19 mouse cellular contexts compared by ENCODE assay signal in the genomic region with DNA sequence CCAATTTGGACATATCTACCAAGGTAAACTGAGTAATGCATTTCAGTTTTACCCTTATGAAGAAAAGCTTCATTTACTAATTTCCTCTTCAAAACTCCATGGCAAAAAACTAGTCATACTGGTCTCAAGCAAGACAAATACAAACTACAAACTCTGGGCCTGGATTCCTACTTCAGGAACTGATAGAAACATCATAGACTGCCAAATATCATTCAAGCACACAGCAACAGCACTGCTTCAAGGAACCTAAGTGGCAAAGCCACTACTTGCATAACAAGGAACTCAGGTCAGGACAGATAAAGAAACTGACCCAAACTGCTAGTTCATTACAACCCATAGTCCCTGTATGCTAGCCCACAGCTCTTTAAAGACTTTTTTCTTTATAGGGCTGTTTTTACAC. TPM values are rescaled to one million over a fixed set of nuclear protein-coding genes. Genes with fewer than 3 reads are reported as not detected.
A peak's percentile ranks its signal among the peaks of the same experiment; 100 is the strongest.
DNase-seq lines count a peak whose midpoint lies in the region; TF ChIP-seq lines count a peak whose summit lies in the region.
"Had no signal": no experiment of that assay in that cellular context is flagged by ENCODE, and none has a peak within 500 bp of the region (broad histone marks: within the 10 kb centered on the region; RNA-seq: fewer than 3 reads in every experiment).

No protein-coding gene starts in this region.

- no peak overlapping the region for H3K4me3 ChIP-seq in gastrocnemius, adult 2 months
- H3K4me3 ChIP-seq: embryonic facial prominence, embryonic 13.5 days; embryonic facial prominence, embryonic 15.5 days; erythroblast, embryonic 14.5 days; forebrain, embryonic 10.5 days; forebrain, embryonic 12.5 days had no signal

- peak overlapping the region; percentile 87 for H3K27ac ChIP-seq in gastrocnemius, adult 2 months
- H3K27ac ChIP-seq: embryonic facial prominence, embryonic 13.5 days; embryonic facial prominence, embryonic 15.5 days; forebrain, embryonic 10.5 days; forebrain, embryonic 12.5 days had no signal

- TF ChIP-seq CTCF in gastrocnemius, adult 2 months (IDR thresholded peaks at IDR 0.05) = no peak

- DNase-seq in gastrocnemius, adult 2 months = no peak
- DNase-seq in gastrocnemius, postnatal 14 days = no peak
- DNase-seq in lung, postnatal 36 days = peak; percentile 36
- DNase-seq in lung, adult 18-20 months = no peak
- no peak for DNase-seq in kidney, postnatal 36 days
- DNase-seq: adrenal gland, adult 8-10 months; adrenal gland, postnatal 14 days; adrenal gland, postnatal 36 days; cerebellum, adult 11-12 months; cerebellum, adult 2 months; cerebellum, adult 9-10 months; cerebellum, postnatal 10 days; cerebellum, postnatal 36 days; embryo, embryonic 11 days had no signal

- intact Hi-C loops in gastrocnemius, adult 2 months (cut with DNase I) = no loop called here
- intact Hi-C loops in gastrocnemius, postnatal 14 days (cut with DNase I; ENCODE audit: low total_unique reads) = loop anchor here (10.0 kb wide), 1 partner anchor 486 kb away; no protein-coding TSS in a partner anchor

RNA-seq across cellular contexts. Expression of a gene that starts 13.7 kb away (rescaled TPM):
- total RNA-seq in gastrocnemius, adult 2 months (2021) = 100 to 1,000 TPM; 135 to 154 TPM
- total RNA-seq in gastrocnemius, postnatal 14 days (2021) = 100 to 1,000 TPM; 169 to 182 TPM
